Mouse (Mus musculus): ENCODE measurements around the gene Pde6d.

Gene Pde6d

DNA sequence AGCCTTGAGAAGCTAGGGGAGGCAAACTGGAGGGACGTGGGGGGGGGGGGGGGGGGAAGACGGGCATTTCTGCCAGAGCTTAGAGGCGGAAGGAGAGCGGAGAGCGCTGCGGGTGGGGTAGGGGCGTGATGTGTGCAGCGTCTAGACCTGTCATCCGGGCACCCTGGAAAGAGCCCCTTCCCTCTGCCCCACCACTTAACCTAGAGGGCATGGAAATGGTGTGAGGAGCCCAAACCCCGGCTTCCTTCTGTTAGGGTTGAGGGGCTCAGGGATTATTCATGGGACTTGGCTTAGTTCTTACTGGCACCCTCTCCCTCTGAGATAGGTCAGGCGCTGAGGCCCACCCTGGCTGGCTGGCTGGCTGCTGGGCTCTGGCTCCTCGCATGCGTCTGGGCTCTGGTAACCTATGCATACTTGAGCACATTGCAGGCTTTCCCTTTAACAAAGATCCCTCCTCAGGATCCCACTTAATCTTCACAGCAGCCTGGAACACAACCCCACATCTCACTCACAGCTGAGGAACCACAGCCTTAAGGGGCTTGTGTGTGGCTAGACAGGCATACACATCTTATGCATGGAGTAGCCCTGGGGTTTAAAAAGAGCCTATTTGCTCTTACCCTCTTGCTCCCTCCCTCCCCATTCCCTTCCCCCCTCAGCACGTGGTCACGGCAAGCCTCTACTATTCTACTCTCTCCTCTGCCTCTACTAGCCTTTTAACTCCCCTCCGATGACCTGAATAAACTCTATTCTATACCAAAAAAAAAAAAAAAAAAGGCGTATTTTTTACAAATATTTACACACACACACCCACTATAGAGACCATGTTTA lies 80.0 kb downstream of the Pde6d start:
- DNase-seq (ENCODE audit: low read depth), result no peak

DNA sequence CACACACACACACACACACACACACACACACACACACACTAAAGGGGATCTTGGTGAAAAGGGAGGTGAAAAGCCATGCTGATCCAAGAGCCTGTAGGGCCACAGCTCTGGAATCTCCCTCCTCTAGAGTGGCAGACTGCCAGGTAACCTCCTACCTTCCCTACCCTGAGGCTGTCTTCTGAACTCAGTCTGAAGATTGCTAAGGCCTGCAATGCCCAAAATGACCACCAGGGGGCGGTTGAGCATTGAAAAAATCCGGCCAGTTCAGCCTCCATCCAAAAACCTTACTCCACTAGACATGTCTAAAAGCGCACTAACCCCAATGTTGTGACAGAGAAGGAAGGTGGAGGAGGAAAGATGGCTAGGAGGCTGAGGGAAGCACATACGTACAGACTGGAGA lies 80.9 kb downstream of the Pde6d start:
- peak; percentile 93 for DNase-seq (ENCODE audit: low read depth)

DNA sequence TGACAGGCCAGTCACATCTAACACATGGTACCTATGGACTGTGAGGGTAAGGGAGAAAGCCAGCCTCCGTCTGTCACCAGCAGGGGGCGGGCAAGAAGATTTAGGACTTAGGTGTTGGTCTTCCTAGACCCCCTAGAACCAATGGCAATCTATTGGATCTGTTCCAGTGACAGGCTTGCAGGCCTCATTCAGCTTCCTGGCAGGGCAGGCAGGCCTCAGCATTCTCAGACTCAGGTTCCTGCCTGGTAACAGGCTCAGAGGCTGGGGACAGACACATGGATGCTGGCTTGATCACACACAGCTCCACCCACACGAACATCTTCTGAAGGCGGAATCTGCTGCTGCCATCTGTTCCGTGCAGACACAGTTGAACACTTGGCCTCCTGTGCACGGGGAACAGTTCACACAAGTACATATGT lies 81.3 kb downstream of the Pde6d start:
- no peak for DNase-seq (ENCODE audit: low read depth)

DNA sequence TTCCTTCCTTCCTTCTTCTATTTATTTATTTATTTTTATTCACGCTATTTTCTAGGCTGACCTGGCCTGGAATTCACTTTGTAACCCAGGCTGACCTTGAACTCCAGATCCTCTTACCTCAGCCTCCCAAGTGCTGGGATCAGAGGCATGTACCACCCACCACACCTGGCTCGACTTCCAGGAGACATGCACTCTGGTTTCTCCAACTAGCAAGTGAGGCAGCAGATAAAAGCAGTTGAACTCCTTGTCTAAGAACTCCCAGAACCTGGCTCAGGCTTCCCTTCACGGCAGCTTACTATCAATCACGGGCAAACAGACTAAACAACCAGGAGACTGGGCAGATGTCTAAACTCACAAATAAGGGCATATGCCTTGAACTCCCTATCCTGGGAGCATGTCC lies 81.7 kb downstream of the Pde6d start:
- DNase-seq (ENCODE audit: low read depth), result no peak

DNA sequence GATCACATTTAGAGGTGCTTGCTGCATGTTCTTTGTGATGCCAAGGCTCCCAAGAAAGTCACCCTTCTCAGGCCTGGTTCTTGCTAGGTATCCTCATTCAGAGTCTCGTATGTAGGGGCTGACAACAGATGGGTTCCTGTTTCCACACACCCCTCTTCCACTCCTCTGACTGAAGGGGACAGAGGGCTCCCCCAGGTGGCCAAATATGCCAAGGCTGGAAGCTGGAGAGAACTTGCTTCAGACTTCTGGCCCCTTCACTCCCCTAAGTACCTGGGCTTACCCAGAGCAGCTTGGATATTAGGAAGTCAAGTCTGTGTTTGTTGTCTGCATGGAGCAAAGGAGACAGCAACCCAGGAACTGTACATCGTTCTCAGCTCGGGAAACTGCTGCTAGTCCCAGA lies 82.5 kb downstream of the Pde6d start:
- no peak for DNase-seq (ENCODE audit: low read depth)

DNA sequence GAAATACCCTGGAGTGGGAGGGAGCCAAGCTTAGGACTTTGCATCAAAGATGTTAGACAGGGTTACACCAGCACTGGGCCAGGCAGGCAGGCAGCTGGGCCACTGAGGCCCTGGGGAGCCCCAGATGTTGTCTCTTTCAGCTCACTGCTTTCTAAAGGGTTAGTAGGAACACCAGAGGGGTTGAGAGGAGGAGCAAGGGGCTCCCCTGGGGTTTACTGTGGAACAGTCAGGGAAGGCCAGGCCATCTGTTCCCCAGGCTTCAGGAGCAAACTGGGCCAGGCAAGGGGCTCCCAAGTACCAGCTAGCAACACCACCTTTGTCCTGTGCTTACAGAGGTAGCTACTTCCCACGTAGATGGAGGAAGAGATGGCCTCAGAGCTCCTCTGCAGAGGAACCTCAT lies 83.8 kb downstream of the Pde6d start:
- DNase-seq (ENCODE audit: low read depth), result no peak

DNA sequence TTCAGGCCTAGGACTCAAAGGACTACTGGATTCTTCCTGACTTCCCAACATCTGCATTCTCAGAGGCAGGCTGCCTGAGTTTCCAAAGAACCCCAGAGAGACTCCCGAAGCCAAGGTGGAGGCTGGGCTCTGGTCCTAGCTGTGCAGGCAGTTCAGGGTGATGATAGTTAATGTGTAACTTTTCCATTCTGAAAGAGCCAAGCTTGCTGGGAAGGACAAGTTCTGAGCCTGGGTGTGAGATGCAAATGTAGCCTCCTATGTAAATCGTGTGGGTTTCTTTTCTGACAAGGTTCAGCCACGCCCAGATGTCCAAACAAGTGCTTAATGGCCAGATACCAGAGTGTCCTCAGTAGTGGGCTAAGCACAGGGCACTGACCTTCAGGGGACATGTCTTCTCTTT lies 84.4 kb downstream of the Pde6d start:
- DNase-seq (ENCODE audit: low read depth), result no peak

DNA sequence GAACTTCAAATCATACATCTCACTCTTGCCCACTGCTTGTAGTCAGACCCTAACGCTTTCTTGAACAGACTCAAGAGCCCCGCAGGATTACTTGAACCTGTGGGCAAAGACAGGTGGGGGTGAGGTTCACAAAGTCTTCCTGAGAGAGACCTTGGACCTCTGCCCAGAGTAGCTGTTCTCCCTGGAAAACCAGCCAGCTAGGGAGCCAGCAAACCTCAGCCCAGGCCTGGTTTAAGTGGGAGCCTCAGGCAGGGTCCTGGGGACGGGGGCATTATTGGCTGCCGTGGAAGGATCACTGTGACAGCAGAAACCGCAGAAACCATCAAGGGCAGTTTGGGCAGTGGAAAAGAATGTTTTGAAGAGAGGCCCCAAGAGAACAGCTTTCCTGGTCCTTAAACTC lies 85.1 kb downstream of the Pde6d start:
- no peak for DNase-seq (ENCODE audit: low read depth)

DNA sequence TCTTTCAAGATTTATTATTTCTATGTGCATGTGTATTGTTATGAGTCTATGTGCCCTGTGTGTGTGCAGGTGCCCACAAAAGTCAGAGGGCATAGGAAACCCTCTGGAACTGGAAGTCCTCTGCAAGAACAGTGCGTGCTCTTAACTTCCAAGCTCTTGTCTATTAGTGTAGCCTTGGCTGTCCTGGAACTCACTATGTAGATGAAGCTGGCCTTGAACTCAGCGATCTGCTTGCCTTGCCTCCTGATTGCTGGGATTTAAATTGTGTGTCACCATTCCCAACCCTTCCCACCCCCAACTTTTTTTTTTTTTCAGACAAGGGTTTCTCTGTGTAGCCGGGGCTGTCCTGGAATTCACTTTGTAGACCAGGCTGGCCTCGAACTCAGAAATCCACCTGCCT lies 86.1 kb downstream of the Pde6d start:
- no peak for DNase-seq (ENCODE audit: low read depth)

DNA sequence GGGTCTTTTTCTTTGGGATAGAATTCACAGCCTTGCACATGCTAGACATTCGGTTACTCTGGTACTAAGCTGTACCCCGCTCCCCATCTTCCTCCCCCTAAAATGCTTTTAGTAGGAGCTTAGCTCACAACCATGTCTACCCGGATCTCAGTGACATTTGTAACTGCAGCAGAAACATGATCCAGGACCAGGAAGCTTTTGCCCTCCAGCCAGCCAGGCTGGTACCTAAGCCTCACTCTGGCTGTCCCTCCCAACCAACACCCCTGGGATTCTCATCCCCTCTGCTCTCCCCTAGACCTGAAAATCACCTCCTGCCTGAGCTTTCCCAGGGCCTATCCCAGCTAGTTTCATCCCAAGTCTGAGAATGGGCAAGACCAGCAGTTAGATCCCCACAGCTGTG lies 88.6 kb downstream of the Pde6d start:
- no peak for DNase-seq (ENCODE audit: low read depth)
